Mouse (Mus musculus) regulatory T cell (primary cell): ENCODE results near the gene Ehd1.

Source experiments
- in situ Hi-C: fragments of 300-600 bp; cut with MboI, MseI; formaldehyde crosslinking; loops from one replicate; pipeline ENCODE4 v1.15.1; 2025; ENCODE audit warnings: high pct_unique_total_duplicates

The Ehd1 gene

DNA sequence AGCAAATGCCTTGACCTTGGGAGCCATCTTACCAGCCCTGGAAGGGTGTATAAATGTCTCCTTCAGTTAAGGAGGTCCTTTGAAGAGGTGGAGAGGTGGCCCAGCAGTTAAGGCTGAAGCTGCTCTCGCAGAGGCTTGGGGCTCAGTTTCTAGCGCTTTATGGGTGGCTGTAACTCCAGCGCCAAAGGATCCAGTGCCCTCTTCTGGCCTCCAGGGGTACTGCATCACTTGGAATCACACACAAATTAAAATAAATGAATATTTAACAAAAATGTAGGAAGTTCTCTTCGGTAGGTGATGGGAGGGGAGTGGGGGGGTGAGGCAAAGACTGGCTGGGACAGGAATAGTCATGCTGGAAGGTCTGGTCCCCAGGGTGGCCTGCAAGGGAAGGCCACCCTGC lies 15.6 kb upstream of the Ehd1 start:
- in situ Hi-C loops = no loop called here

DNA sequence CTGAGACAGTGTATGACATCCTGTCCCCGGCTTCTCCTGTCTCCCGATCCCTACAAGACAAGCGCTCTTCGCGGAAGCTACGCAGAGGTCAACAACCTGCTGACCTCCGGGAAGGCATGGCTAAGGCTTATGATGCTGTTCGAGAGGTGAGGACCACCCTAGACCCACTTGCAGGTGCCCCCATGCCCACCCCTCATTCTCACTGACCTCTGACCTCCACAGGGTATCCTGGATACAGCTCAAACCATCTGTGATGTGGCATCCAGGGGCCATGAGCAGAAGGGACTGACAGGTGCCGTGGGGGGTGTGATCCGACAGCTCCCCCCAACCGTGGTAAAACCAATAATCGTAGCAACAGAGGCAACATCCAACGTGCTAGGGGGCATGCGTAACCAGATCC lies 15.1 kb upstream of the Ehd1 start:
- in situ Hi-C loops = no loop called here

DNA sequence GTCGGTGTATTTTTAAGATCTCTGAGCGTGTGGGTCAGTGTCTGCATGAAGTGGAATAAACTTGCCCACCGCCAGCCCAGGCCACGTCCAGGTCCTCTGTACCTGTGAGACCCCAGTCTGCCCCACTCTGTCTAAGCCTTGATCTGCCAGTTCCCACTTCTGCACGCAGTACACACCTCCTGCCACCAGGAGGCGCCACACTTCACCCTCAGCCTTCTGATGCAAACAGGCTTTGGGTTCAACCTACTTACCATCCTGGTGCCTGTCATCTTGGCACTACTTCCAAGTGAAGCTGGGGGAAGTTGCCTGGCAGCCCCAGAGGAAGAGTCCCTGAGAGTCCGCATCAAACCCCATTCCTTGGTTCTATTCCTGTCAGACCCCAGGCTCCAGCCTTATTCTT lies 14.3 kb upstream of the Ehd1 start:
- in situ Hi-C loops = no loop called here

DNA sequence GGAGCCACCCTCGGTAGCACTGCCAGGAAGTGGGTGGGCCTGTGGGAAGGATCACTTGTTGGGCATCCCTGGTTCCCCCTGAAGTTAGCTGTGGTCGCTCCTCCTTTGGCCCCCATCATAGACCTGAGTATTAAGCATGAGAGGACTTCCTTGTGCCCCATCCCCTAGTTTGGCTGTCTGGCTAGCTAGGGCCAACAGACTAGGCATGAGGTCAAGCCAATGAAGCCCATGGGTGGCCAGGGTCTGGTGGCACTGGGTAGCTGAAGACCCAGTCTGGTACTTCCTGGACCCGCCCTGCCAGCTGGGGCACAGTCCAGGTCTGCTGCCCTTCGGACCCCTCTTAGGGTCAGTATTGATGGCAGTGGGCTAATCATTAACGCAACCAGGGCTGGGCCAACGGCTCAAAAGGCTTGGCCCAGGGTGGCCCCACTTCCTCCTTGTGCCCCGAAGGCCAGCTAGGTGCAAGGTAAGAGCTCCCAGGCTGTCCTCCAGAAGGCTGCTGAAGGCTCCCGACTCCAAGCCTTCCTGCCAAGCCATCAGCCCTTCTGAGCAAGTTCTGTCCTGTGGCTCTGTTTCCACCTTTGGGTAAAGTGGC lies 13.6 kb upstream of the Ehd1 start:
- in situ Hi-C loops = no loop called here

DNA sequence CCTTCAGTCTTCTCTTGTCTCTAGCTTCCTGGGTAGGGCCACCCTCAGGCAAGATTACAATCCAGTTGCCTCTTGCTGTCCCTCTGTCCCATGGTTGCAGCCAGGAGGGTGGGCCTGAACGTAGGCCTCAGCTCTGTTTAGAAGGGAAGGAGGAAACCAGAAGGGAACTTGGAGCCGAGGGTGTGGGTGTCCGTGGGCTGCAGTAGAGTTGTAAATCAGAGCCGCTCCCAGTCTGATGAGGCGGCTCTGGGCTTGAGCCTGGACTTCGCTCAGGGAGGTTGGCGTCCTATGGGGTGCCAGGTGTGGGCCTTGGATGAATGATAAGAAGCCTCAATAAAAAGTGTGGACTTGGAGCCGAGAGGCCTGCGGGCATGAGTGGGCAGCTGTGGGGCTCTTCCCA lies 12.3 kb upstream of the Ehd1 start:
- in situ Hi-C loops = no loop called here

DNA sequence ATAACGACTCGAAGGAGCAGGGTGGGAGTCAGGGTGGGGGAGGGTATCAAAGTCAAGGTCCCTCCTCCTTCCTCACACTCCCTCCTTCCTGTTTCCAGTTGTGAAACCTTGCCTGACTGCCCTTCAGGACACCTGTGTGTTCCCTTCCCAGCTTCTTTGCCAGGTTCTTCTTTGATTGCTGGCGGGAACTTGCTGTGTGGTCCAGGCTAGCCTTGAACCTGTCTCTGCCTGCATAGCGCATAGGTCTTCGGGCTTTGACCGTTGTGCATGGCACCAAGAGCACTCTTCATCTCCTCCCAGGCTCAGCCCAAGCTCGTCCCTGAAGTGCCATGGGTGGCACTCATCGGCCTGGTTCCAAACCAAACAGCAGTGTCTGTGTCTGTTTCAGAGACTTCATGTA lies 11.6 kb upstream of the Ehd1 start:
- in situ Hi-C loops = no loop called here

DNA sequence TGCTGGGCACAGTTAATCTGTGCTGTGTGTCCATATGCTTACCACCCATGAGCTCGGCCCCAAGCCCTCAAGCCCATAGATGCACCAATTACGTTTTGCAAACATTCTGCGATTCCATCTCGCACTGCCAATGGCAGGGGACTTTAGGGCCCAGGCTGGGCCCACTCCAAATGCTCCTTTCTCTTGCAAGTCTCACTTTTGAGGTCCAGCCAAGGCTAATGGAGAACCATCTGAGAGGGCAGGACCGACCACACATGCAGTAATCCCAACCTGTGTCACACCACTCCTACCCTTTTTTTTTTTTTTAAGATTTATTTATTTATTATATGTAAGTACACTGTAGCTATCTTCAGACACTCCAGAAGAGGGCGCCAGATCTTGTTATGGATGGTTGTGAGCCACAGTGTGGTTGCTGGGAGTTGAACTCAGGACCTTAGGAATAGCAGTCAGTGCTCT lies 10.8 kb upstream of the Ehd1 start:
- in situ Hi-C loops = no loop called here

DNA sequence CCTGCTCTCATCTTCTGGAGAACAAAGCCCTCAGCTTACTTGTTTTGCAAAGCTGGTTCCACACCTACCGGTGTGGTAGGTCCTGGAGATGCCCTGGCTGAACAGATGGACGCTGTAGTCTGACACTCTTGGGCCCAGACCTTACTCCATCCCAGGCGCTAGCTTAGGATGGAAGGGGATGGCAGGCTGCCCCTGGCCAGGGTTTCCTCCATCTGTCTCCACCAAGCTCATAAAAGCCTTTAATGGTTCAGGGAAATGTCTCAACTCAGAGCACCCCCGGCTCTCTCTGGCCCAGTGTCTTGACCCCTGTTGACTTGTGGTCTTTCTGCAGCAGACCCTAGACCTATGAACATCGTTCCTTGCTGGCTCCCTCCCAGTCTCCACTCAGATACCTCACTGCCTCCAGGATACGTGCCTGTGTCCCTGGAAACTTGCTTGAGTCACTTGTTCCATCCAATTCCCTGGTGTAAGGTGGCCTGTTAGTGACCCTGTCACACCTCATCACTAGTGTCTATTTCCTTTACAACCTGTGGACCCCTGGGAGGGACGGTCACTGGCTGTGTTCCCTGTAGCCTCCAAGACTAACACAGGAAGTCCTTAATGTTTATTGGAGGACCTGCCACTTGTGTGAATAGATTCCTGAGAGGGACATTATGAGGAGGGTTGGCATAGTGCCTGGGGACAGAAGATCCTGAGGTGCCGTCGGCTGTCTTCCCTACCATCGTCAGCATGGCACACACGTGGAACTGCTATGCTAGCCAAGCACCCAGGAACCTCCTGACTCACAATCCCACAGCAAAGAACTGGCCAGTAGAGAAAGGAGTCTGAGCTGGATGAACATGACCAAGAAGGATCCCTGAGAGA lies 9.0 kb upstream of the Ehd1 start:
- in situ Hi-C loops = no loop called here

DNA sequence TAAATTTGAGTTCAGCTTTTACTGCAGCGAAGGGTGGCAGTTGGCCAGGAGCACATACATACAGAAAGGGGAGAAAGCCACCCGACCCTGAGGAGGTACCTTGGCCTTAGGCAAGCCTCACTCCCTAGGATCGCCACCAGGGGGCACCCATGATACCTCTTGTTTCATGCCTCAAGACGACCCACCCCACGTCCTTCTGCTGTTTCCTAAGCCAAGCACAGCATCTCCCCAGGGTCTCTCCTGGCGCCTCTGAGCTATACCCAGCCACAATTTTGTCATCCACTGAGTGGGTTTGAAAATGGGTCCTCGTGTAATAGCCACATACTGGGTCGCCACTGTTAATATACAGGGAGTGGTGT lies 8.4 kb upstream of the Ehd1 start:
- in situ Hi-C loops = no loop called here

DNA sequence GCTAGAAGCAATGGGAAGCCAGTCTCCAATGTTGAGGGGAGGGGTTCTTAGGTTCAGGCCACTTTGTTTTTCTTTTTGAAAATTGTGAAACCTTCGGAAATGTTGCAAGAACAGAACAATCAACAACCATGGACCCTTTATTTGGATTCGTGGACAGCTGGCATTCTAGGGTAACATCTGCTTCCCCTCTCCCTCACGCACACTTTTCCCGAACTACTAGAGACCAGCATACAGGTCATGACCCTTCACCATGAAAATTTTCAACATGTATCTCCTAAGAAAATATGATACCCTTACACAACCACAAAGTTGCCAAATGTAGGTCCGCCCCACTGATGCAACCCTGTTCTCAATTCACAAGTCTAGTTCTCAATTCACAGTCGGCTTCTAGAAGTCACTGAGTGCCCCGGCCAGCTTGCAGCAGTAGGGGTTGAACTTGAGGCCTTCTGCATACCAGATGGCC lies 7.8 kb upstream of the Ehd1 start:
- in situ Hi-C loops = no loop called here

DNA sequence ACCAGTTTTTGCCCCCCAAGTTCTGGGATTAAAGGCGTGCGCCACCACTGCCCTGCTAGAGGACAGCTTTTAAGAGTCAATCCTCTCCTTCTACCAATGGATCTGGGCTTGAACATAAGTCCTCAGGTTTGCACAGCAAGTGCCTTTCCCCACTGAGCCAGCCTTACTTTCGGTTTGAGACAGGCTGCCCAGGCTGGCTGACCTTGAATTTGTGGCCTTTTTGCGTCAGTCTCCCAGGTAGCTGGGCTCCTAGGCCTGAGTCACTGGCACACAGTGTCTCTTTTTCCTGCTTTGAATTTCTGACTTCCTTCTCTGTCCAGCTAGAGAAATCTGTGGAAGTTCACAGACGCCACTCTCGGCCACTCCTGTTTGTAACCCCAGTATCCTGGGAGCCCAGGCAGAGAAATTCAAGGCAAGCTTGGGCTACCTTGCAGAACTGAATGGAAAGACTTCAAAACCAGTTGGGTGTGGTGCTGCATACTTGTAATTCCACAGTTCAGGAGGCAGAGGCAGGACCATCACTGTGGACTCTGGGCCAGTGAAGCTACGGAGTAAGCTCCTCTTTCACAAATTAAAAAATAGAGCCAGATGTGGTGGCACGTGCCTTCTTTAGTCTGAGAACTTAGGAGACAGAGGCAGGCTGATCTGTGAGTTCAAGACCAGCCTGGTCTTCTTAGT lies 6.6 kb upstream of the Ehd1 start:
- in situ Hi-C loops = loop anchor here (5.0 to 10.0 kb wide), 2 partner anchors 37 to 1225 kb away; partner anchors contain the start of genes Atl3 and Cdc42bpg

DNA sequence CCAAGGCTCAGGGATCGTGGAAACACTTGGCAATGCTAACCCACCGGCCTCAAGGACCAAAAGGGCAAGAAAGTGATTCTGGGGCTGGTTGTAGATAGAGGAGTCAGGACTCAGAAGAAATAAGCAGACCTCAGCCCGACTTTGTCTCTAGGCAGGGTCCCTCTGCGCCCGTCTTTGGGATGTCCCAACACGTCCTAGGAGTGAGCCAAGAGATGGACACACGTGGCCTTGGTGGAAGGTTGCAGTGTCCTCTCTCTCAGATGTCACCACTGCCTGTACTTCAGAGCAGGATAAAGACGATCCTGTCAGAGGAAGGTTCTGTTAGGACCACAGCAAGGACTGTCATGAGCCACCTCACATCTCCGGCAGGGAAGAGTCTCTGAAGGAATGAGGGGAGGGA lies 5.9 kb upstream of the Ehd1 start:
- in situ Hi-C loops = loop anchor here (5.0 to 10.0 kb wide), 2 partner anchors 37 to 1224 kb away; partner anchors contain the start of genes Atl3 and Cdc42bpg

DNA sequence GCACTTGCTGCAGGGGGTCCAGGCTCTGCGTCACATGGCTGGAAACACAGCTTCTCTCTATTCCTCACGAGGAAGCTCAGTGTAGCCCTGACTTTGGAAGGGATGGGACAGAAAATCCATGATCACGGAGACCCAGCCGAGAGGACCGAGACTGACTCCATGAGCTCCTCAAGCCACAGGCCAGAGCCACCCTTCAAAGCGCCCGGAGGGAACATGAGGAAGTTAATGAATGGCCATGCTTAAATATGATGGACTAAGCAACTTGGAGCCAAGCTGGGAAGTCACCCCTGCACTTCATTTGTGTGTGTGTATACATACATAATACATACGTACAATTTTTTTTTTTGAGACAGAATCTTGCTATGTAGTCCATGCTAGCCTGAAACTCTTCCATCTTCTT lies 5.3 kb upstream of the Ehd1 start:
- in situ Hi-C loops = loop anchor here (5.0 to 10.0 kb wide), 2 partner anchors 36 to 1224 kb away; partner anchors contain the start of genes Atl3 and Cdc42bpg

DNA sequence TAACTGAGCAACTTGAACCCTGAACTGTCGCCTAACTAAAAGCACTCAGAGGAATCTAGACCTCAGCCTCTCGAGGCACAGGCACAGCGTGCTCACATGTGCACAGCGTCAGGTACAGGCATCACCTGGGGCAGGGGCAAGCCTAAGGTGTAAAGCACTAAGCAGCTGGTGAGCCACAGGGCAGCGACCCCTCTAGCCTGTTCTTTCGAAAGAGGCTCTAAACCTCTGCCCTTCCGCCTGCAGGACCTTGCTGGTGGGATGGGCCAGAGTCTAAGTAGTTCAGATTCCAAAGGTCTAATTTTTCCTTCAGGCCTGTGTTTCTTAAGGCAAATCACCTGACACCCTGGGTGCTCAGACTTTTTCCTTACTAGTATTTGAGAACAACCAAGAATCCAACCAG lies 4.5 kb upstream of the Ehd1 start:
- in situ Hi-C loops = loop anchor here (5.0 to 10.0 kb wide), 2 partner anchors 35 to 1223 kb away; partner anchors contain the start of genes Atl3 and Cdc42bpg

DNA sequence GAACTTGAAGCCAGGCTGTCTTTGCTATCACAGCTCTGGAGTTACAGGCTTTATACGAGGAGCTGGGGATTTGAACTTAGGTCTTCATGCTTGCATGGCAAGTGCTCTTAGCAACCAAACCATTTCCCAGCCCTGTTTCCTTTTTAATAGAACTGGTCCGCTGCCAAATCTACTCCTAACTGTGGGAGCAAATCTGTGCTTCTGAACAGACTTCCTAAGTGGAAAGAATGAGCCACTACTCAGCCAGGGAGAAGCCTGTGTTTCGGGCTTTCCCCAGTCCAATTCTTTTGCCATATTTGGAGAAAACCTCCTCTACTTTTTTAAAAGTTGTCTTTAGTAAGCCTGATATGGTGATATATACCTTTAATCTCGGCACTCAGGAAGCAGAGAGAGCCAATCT lies 3.8 kb upstream of the Ehd1 start:
- in situ Hi-C loops = loop anchor here (5.0 to 10.0 kb wide), 2 partner anchors 35 to 1222 kb away; partner anchors contain the start of genes Atl3 and Cdc42bpg

DNA sequence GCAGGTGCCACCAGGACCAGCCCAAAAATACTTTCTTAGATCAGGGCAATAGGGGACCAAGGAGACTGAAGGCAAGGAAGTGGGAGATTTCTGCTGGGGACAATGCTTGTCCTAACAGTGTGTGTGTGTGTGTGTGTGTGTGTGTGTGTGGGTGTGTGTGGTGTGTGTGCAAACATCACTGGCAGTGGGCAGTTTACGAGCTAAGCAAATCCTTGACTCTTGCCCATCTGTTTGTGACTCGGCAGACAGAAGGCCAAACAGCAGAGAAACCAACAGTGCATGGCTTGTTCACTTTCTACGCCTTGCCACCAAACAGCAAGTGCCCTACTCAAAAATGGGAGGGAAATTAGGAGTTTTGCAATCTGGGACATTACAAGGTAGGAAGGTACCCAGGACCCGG lies 2.9 kb upstream of the Ehd1 start:
- in situ Hi-C loops = loop anchor here (5.0 to 10.0 kb wide), 2 partner anchors 34 to 1221 kb away; partner anchors contain the start of genes Atl3 and Cdc42bpg

DNA sequence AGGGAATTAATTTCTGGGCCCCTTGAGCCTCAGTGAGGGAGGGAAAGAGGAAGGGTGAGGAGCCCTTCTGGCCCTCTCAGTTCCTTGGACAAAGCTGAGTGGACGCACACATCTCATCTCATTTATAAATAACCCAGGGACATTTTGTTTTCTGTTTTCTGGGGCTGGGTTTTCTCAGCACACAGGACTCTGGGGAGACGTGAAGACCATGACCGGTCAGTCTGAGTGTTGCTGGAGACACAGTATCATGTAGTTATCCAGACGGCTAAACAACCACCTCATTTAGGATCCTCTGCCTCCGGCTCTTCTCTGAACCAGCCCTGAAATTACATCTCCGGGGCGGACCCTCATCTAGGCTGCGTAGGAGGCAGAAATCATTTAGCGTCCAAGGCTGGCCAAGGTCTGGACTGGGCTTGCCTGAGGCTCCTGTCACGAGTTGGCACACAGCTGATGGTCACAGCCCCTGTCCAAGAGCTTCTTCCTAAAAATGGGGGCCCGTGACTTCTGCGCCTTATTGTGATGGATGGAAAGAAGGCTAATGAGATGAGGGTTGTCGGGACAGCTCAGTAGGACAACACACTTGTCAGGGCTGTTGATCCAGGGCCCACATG lies 2.4 kb upstream of the Ehd1 start:
- in situ Hi-C loops = loop anchor here (5.0 to 10.0 kb wide), 2 partner anchors 33 to 1221 kb away; partner anchors contain the start of genes Atl3 and Cdc42bpg

DNA sequence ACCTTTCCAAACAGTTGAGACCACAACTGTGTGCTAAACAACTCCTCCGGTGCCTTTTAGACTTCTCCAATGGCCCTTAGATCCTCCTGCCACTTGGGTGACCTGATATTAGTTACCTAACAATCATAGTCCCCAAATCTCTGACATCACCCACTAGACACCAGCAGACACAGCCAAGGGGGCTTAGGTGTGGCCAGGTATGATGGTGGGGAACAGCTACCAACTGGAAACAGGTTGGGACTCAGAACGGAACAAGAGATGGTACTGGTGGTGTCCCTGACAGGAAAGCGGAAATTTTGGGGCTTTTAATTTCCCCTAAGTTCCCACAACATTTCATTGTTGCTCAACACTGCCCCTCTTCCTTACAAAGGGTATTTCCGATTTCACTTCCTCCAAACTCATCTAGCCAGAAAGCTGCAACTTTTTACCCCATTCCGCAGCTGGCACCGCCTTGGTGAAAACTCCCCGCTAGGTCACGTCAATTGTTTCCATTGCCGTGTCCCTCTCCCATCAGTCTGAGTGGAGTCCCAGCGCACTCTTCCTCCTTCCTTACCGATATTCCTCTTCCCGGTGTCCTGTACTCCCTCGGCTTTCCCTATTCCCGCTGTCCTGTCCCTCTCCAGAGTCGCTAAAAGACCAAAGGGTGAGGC lies 660 bp upstream of the Ehd1 start:
- in situ Hi-C loops = loop anchor here (10.0 kb wide), 1 partner anchor 1219 kb away; the partner anchor contains the start of gene Atl3

DNA sequence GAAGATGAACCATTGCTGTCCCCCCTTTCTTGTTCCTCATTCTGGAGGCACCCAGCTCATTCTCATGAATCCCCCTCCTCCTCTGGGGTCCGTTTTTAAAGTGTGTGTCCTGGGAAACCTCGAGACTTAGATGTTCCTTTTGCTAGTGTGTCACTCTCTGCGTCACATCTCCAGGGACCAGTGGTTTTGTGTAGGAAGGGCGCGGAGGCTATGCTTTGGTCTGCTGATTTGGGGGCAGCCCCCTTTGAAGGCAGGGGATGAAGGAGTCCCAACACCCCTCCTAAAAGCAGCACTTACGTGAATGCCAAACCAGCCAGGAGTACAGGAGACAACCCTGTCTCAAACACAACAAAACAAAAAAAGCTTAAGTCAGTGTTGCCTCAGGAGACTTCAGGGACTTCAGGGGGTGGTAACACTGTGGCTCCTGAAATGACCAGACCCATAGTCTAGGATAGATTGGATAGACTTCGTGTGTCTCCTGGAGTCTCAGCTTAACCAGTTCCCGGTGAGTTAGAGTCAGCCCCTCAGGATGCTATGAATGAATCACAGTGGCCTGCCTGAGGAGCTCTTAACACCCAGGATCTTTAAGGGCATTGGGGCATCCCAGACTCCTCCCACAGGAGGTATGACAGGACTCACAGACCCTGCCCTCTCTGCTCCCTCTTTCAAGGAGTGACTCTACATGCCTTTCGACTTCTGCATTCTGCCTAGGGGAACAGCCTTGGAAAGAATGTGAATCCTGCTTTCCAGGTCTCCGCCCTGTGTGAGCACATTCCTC lies 1.3 kb downstream of the Ehd1 start:
- in situ Hi-C loops = loop anchor here (10.0 kb wide), 1 partner anchor 1217 kb away; the partner anchor contains the start of gene Atl3
